Mouse (Mus musculus) embryo, embryonic 10 days (tissue): ENCODE measurements around the gene Lce1e.
A peak's percentile ranks its signal among the peaks of the same experiment; 100 is the strongest.
"Not testable (repeated sequence)": the region's sequence is repeated elsewhere in the genome, so short reads cannot be mapped to it uniquely, and the experiment has no call there.

Experiments used
- DNase-seq: peaks from one replicate; pipeline ENCODE4 v3.0.0-alpha.2; 2015; ENCODE audit warnings: low spot score

Gene Lce1e

GRCm38 (mm10) chr3:92708974-92709373 lies at the start of gene Lce1e:
TSS of gene Lce1e (minus strand) at chr3:92709074.
- DNase-seq: no peak

DNA sequence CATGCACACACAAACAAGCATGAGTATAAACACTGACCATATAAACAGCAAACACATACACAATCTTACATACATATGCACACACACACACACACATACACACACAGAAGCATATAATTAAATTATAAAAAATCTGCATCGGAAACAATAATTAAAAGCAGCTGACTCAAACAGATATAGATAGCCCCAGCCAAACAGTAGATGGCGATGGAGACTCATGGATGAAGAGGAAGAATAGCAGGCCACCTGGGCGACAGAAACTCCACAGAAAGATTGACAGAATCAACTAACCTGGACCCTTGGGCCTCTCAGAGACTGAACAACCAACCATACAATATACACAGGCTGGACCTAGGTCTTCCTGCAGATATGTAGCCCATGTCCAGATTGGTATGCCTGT lies 44.3 kb upstream of the Lce1e start:
- DNase-seq: no peak

- DNase-seq: no peak
Observed at GRCm38 (mm10) chr3:92752238-92752637, 43.4 kb upstream of the Lce1e start, which contains the start of gene Lce1g. TSS of gene Lce1g (minus strand) at chr3:92752338.

- no peak for DNase-seq
Observed at GRCm38 (mm10) chr3:92738996-92739395, 30.1 kb upstream of the Lce1e start, which contains the start of gene Gm38119. TSS of gene Gm38119 (minus strand) at chr3:92739096.

- peak; percentile 4 for DNase-seq
Observed at GRCm38 (mm10) chr3:92722631-92723030, 13.8 kb upstream of the Lce1e start.

DNA sequence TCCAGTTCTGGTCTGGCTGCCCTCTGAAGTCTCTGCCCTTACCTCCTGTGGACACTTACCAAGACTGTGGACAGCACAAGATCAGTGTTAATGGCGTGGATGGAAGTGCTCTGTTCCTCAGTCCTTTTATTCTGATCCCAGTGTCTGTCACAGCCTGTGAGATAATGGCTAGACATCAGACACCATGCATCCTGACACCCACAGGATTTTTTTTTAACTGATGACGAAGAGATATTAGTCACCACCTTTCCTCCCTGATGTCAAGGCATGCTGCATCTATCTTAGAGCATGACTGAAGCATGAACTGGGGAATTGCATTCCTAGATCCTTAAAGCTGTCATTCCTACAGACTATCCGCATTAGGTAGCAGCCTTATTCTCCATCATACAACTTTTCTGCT lies 11.4 kb upstream of the Lce1e start, which contains the start of gene Lce1f:
Gene Lce1f, minus strand, starts transcription at position 101 of the 400 bp plus-strand sequence.
- no peak for DNase-seq

GRCm38 (mm10) chr3:92715122-92715521 lies 6.2 kb upstream of the Lce1e start:
- peak; percentile 4 for DNase-seq

GRCm38 (mm10) chr3:92694613-92695012 lies 14.3 kb downstream of the Lce1e start:
- no peak for DNase-seq

DNA sequence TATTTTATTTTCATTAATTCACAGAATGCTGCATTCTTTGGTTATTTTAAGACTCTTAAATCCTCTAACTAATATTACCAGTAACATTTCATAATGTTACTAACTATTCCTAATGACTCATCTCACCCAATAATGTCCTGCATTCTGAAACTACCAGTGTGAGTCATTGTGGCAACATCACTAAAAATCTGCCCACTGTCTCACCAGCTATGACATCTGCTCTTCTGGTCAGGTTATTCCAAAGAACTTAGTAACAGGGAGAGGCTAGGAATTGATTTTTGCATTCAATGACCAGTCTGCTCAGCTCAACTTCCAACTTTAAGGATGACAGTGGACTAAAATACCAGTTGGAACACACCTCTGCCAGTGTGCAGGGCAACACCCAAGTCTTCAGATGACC lies 17.2 kb downstream of the Lce1e start:
- DNase-seq: no peak

GRCm38 (mm10) chr3:92689154-92689553 lies 19.7 kb downstream of the Lce1e start:
- not testable (repeated sequence) for DNase-seq

DNA sequence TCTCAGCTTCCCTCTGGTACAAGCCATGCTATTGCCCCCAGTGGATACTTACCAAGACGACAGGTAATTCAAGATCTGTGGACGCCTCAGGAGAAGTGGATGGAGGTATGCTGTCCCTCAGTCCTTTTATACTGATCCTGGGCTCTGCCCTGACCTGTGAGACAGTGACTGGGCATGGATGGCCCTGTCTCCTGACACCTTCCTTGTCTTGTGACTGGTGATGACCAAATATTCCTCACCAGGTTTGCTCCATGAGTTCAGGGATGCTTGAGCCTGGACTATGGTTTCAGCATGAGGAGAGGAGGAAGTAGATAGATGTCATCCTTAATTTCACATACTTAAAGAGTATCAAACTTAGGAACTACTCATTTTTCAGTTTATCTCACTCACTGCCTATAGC lies 21.8 kb downstream of the Lce1e start, which contains the start of gene Lce1d:
Gene Lce1d, minus strand, starts transcription at position 101 of the 400 bp plus-strand sequence.
- DNase-seq: no peak

DNA sequence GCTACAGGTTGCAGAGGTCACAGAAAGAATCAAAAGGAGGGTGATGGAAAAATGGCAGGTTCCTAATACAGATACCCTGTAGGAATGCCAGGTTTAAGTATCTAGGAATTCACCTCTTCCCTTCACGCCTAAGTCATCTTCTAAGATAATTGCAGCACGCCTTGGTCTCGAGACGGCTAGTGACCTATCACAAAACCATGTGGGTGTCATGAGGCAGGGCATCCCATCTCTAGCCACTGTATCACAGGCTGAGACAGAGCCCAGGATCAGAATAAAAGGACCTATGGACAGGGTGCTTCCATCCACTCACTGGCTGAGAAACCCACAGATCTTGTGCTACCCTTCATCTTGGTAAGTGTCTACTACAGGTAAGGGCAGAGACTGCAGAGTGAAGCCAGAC lies 29.9 kb downstream of the Lce1e start, which contains the start of gene Lce1c:
Gene Lce1c, plus strand, starts transcription at position 301 of the 400 bp plus-strand sequence.
- DNase-seq: no peak

GRCm38 (mm10) chr3:92670215-92670614 lies 38.7 kb downstream of the Lce1e start, which contains the start of gene Lce1a2:
TSS of gene Lce1a2 (minus strand) at chr3:92670315.
- no peak for DNase-seq
